Mouse (Mus musculus) hindbrain, embryonic 10.5 days (tissue): ENCODE data around the gene Egflam. TPM values are rescaled to one million over a fixed set of nuclear protein-coding genes. Genes with fewer than 3 reads are reported as not detected.

Source experiments
- DNase-seq: peaks from one replicate; pipeline ENCODE4 v3.0.0-alpha.2; 2017; ENCODE audit warnings: low spot score
- H3K27ac ChIP-seq: fragments of 300-500 bp; sonication (generic); 2 replicates; pipeline ENCODE4 v1.5.1; 2016; ENCODE audit warnings: mild to moderate bottlenecking, moderate library complexity
- H3K27me3 ChIP-seq: fragments of 300-500 bp; sonication (generic); 2 replicates; pipeline ENCODE4 v1.6.1; 2016; ENCODE audit warnings: mild to moderate bottlenecking; ENCODE audit not compliant: poor library complexity, insufficient read depth, severe bottlenecking
- H3K36me3 ChIP-seq: fragments of 300-500 bp; sonication (generic); 2 replicates; pipeline ENCODE4 v1.6.1; 2016; ENCODE audit warnings: mild to moderate bottlenecking, moderate library complexity
- H3K4me1 ChIP-seq: fragments of 300-500 bp; sonication (generic); replicated peaks from 2 replicates; pipeline ENCODE4 v1.6.1; 2016; ENCODE audit warnings: mild to moderate bottlenecking
- H3K4me3 ChIP-seq: fragments of 300-500 bp; sonication (generic); 2 replicates; pipeline ENCODE4 v1.5.1; 2016; ENCODE audit warnings: mild to moderate bottlenecking, moderate library complexity
- H3K9me3 ChIP-seq: fragments of 300-500 bp; sonication (generic); 2 replicates; pipeline ENCODE4 v1.6.1; 2016; ENCODE audit warnings: mild to moderate bottlenecking, moderate library complexity
- WGBS: fragments of 180-500 bp; shearing (Covaris S2); methylation state at CpG from one replicate; pipeline ENCODE4 v1.1.7; 2016; 5-methylcytosine and 5-hydroxymethylcytosine counted together
- polyA plus RNA-seq: library from polyadenylated mRNA; unstranded; fragments of >200 nt; fragmentation: Nextera tagmentation; extraction: Ambion mirVana; gene quantifications from 2 replicates; pipeline ENCODE4 v1.2.1, GENCODE M21; 2016

The Egflam gene
- polyA plus RNA-seq, 1 experiment from 2014 or later = 12.8 TPM

DNA sequence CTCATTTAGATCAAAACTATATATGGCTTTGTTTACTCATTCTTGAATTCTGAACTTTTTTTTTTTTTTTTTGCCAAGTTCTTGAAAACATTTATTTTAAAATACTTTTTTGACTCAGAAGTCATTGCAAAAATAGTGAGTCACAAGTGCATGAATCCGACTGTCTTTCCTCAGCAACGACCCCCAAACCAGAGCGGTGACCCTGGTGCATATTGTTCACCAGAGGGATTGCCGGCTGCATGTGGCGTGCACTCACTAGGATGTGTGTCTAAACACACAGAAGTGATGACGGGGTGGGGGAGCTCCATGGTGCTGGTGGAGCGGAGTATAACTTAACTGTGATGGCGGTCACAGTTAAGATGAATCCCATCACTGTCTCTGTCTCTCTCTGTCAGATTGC is 224.4 kb downstream of the Egflam start:
- WGBS = 84% methylated on average over 8 of the region's 8 CpGs
- H3K27me3 ChIP-seq = no peaks in the 10 kb centered on the region
- no peak for DNase-seq
- H3K4me3 ChIP-seq = no peak overlapping the region
- H3K4me1 ChIP-seq = no peaks in the 10 kb centered on the region
- no peak overlapping the region for H3K27ac ChIP-seq
- peaks cover 28% of the 10 kb centered on the region for H3K36me3 ChIP-seq
- no peaks in the 10 kb centered on the region for H3K9me3 ChIP-seq

- WGBS = 93% methylated on average over 7 of the region's 7 CpGs
These were observed 224.8 kb downstream of the Egflam start for GRCm38 (mm10) chr15:7173346-7173745.

GRCm38 (mm10) chr15:7172875-7173274 is 225.3 kb downstream of the Egflam start:
- 85% methylated on average over 2 of the region's 2 CpGs for WGBS
- Histone ChIP-seq H3K4me3 (no peak overlapping the region), H3K4me1 (peaks cover 7% of the 10 kb centered on the region), H3K27me3 (no peaks in the 10 kb centered on the region), H3K36me3 (peaks cover 28% of the 10 kb centered on the region), H3K27ac (no peak overlapping the region), H3K9me3 (no peaks in the 10 kb centered on the region)
- DNase-seq = no peak

More at GRCm38 (mm10) chr15:7173346-7173745, 224.8 kb downstream of the Egflam start:
- H3K36me3 ChIP-seq = peaks cover 28% of the 10 kb centered on the region
- DNase-seq = no peak
- no peaks in the 10 kb centered on the region for H3K9me3 ChIP-seq
- no peak overlapping the region for H3K27ac ChIP-seq
- H3K4me3 ChIP-seq = no peak overlapping the region
- no peaks in the 10 kb centered on the region for H3K27me3 ChIP-seq
- H3K4me1 ChIP-seq = peaks cover 2% of the 10 kb centered on the region

- H3K4me1 ChIP-seq = peaks cover 30% of the 10 kb centered on the region
- 56% methylated on average over 11 of the region's 11 CpGs for WGBS
- H3K27me3 ChIP-seq = no peaks in the 10 kb centered on the region
- H3K27ac ChIP-seq = peak overlapping the region; percentile 40; the same call in 1 of the 2 replicates
- H3K9me3 ChIP-seq = no peaks in the 10 kb centered on the region
- no peak overlapping the region for H3K4me3 ChIP-seq
- peaks cover 27% of the 10 kb centered on the region for H3K36me3 ChIP-seq
- DNase-seq = peak; percentile 43
These were observed 230.2 kb downstream of the Egflam start for GRCm38 (mm10) chr15:7167906-7168532.

DNA sequence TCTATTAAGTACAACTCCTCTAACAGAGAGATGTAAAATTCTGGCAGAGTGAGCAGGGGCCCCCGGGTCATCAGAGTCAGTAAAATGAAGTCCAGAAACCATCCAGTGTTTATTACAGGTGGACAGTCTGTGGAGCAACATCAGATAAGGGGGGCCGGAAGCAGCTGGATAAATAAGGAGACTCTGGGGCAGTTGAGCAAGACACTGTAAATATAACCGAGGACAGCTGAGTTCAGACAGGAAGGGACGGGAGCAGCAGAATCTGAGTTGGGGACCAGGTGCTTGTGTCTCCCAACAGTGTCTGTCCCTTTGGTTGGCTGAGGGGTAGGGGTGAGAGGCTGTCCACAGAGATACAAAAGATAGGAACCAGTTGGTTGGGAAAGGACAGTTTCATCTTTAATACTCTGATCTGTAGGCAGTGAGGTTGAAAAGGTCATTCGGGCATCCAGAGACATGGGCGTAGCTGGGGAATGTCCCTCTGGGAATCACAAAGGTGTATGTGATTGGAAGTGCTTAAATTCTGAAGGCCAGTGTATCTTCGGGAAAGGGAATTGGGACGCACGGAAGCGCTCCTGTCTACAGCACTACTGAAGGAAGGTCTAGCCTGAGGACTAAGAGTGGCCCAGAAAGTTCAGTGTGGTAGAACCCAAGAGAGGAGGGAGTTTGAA is 230.8 kb downstream of the Egflam start:
- no peak overlapping the region for H3K27ac ChIP-seq
- H3K9me3 ChIP-seq = no peaks in the 10 kb centered on the region
- no peak overlapping the region for H3K4me3 ChIP-seq
- peaks cover 30% of the 10 kb centered on the region for H3K4me1 ChIP-seq
- WGBS = 83% methylated on average over 10 of the region's 10 CpGs
- no peak for DNase-seq
- no peaks in the 10 kb centered on the region for H3K27me3 ChIP-seq
- H3K36me3 ChIP-seq = peaks cover 27% of the 10 kb centered on the region

GRCm38 (mm10) chr15:7166735-7167134 is 231.5 kb downstream of the Egflam start:
- WGBS = 94% methylated on average over 9 of the region's 9 CpGs
- Histone ChIP-seq H3K9me3 (no peaks in the 10 kb centered on the region), H3K4me1 (peaks cover 30% of the 10 kb centered on the region), H3K4me3 (no peak overlapping the region), H3K36me3 (peaks cover 27% of the 10 kb centered on the region), H3K27ac (no peak overlapping the region), H3K27me3 (no peaks in the 10 kb centered on the region)
- DNase-seq = no peak

- 82% methylated on average over 6 of the region's 6 CpGs for WGBS
- no peak for DNase-seq
- Histone ChIP-seq H3K27me3 (no peaks in the 10 kb centered on the region), H3K27ac (no peak overlapping the region), H3K9me3 (no peaks in the 10 kb centered on the region), H3K4me1 (peaks cover 30% of the 10 kb centered on the region), H3K4me3 (no peak overlapping the region), H3K36me3 (peaks cover 28% of the 10 kb centered on the region)
These were observed 234.3 kb downstream of the Egflam start for GRCm38 (mm10) chr15:7163851-7164250.

GRCm38 (mm10) chr15:7160321-7160720 is 237.9 kb downstream of the Egflam start:
- DNase-seq = no peak
- no peaks in the 10 kb centered on the region for H3K27me3 ChIP-seq
- H3K4me3 ChIP-seq = no peak overlapping the region
- H3K36me3 ChIP-seq = peaks cover 44% of the 10 kb centered on the region
- H3K9me3 ChIP-seq = no peaks in the 10 kb centered on the region
- H3K27ac ChIP-seq = no peak overlapping the region
- 88% methylated on average over 8 of the region's 8 CpGs for WGBS
- H3K4me1 ChIP-seq = peaks cover 2% of the 10 kb centered on the region; the same call in 1 of the 2 replicates

GRCm38 (mm10) chr15:7159869-7160268 is 238.3 kb downstream of the Egflam start:
- DNase-seq = no peak
- no peaks in the 10 kb centered on the region for H3K4me1 ChIP-seq
- peaks cover 43% of the 10 kb centered on the region for H3K36me3 ChIP-seq
- no peaks in the 10 kb centered on the region for H3K27me3 ChIP-seq
- H3K4me3 ChIP-seq = no peak overlapping the region
- WGBS = 89% methylated on average over 9 of the region's 9 CpGs
- H3K27ac ChIP-seq = no peak overlapping the region
- H3K9me3 ChIP-seq = no peaks in the 10 kb centered on the region

DNA sequence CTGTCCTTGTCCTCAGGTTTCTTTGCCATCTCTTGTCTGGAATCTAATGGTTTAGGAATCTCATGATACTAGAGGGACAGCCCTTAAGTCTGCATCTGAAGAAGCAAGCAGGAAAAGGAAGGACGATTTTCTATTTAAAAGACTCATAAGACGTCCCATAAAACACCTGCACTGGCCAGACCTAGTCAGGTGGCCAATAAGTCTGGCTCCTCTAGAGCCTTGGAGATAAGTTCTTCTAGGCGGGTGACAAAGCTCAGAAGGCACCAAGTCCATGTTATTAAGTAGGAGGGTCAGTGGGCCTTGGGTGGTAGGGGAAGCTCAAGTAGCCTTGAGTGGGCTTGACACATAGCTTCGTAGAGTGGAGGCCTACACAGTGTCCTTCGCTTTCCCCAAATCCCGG is 240.5 kb downstream of the Egflam start:
- Histone ChIP-seq H3K4me3 (no peak overlapping the region), H3K36me3 (peaks cover 43% of the 10 kb centered on the region), H3K27me3 (no peaks in the 10 kb centered on the region), H3K4me1 (no peaks in the 10 kb centered on the region), H3K9me3 (no peaks in the 10 kb centered on the region), H3K27ac (no peak overlapping the region)
- DNase-seq = no peak
- WGBS = 95% methylated on average over 6 of the region's 6 CpGs
